Mouse (Mus musculus): ENCODE data around the gene Vmn1r26.
"Not testable (repeated sequence)": the region's sequence is repeated elsewhere in the genome, so short reads cannot be mapped to it uniquely, and the experiment has no call there.

Gene Vmn1r26

GRCm38 (mm10) chr6:58015059-58015458 is at the start of gene Vmn1r26:
TSS of gene Vmn1r26 (minus strand) at chr6:58015159.
- DNase-seq (ENCODE audit: low read depth in 2 of 2, low spot score in 2 of 2) = no peak

- DNase-seq (ENCODE audit: low read depth in 2 of 2, low spot score in 2 of 2) = no peak
These were observed 29.1 kb upstream of the Vmn1r26 start for GRCm38 (mm10) chr6:58044025-58044424.

- not testable (repeated sequence) for DNase-seq (ENCODE audit: low read depth in 2 of 2, low spot score in 2 of 2)
These were observed 2.5 kb upstream of the Vmn1r26 start for GRCm38 (mm10) chr6:58017478-58017877.

GRCm38 (mm10) chr6:57980710-57981109 is 34.2 kb downstream of the Vmn1r26 start, which contains the start of gene Vmn1r25:
TSS of gene Vmn1r25 (minus strand) at chr6:57980810.
- DNase-seq (ENCODE audit: low read depth in 2 of 2, low spot score in 2 of 2) = no peak

- not testable (repeated sequence) for DNase-seq (ENCODE audit: low read depth in 2 of 2, low spot score in 2 of 2)
These were observed 53.6 kb downstream of the Vmn1r26 start, which contains the start of gene Vmn1r24 for GRCm38 (mm10) chr6:57961403-57961802. TSS of gene Vmn1r24 (minus strand) at chr6:57961503.
